Mouse (Mus musculus) forebrain, embryonic 11.5 days (tissue): ENCODE data around the gene Fbxw10. TPM values are rescaled to one million over a fixed set of nuclear protein-coding genes. Genes with fewer than 3 reads are reported as not detected.

Source experiments
- ATAC-seq: fragments of 200-750 bp; cut with Nextera tagmentation; replicated peaks from 2 replicates; pipeline ENCODE4 v1.8.0; 2017; ENCODE audit warnings: moderate TSS enrichment; ENCODE audit not compliant: low FRiP score
- DNase-seq: peaks from one replicate; pipeline ENCODE4 v3.0.0-alpha.2; 2017; ENCODE audit warnings: low spot score
- H3K27ac ChIP-seq: fragments of 300-500 bp; sonication (generic); 2 replicates; pipeline ENCODE4 v1.5.1; 2014; ENCODE audit warnings: low read depth, low read length
- H3K27me3 ChIP-seq: fragments of 300-500 bp; sonication (generic); 2 replicates; pipeline ENCODE4 v1.6.1; 2014; ENCODE audit warnings: mild to moderate bottlenecking, low read length, mixed read lengths; ENCODE audit not compliant: control insufficient read depth, insufficient read depth
- H3K36me3 ChIP-seq: fragments of 300-500 bp; sonication (generic); 2 replicates; pipeline ENCODE4 v1.6.1; 2014; ENCODE audit warnings: mild to moderate bottlenecking, low read length, moderate library complexity, mixed read lengths; ENCODE audit not compliant: control insufficient read depth, insufficient read depth
- H3K4me1 ChIP-seq: fragments of 300-500 bp; sonication (generic); replicated peaks from 2 replicates; pipeline ENCODE4 v1.6.1; 2014; ENCODE audit warnings: low read length, mixed read lengths; ENCODE audit not compliant: control insufficient read depth, insufficient read depth
- H3K4me2 ChIP-seq: fragments of 300-500 bp; sonication (generic); 2 replicates; pipeline ENCODE4 v1.6.1; 2014; ENCODE audit warnings: low read depth, mild to moderate bottlenecking, low read length, moderate library complexity, mixed read lengths; ENCODE audit not compliant: severe bottlenecking
- H3K4me3 ChIP-seq: fragments of 300-500 bp; sonication (generic); 2 replicates; pipeline ENCODE4 v1.5.1; 2014; ENCODE audit warnings: low read depth, low read length
- H3K9ac ChIP-seq: fragments of 300-500 bp; sonication (generic); 2 replicates; pipeline ENCODE4 v1.6.1; 2014; ENCODE audit warnings: low read length
- H3K9me3 ChIP-seq: fragments of 300-500 bp; sonication (generic); 2 replicates; pipeline ENCODE4 v1.6.1; 2016; ENCODE audit warnings: low read length, mixed read lengths; ENCODE audit not compliant: control insufficient read depth
- WGBS: fragments of 180-500 bp; shearing (Covaris S2); extraction: QIAGEN DNeasy Blood & Tissue Kit; methylation state at CpG from one replicate; pipeline ENCODE4 v1.1.7; 2014; 5-methylcytosine and 5-hydroxymethylcytosine counted together
- polyA plus RNA-seq: library from polyadenylated mRNA; unstranded; fragments of >200 nt; fragmentation: Nextera tagmentation; extraction: Ambion mirVana; gene quantifications from 2 replicates; pipeline ENCODE4 v1.2.1, GENCODE M21; 2014

Fbxw10 gene
- polyA plus RNA-seq, 1 experiment from 2014 or later: 0.59 TPM

GRCm38 (mm10) chr11:62816591-62816990 lies 30.3 kb upstream of the Fbxw10 start:
- Histone ChIP-seq H3K4me1 (peaks cover 10% of the 10 kb centered on the region; the same call in 1 of the 2 replicates), H3K36me3 (no peaks in the 10 kb centered on the region), H3K9me3 (no peaks in the 10 kb centered on the region), H3K27ac (no peak overlapping the region), H3K27me3 (no peaks in the 10 kb centered on the region), H3K9ac (no peak overlapping the region), H3K4me3 (no peak overlapping the region), H3K4me2 (no peak overlapping the region)
- no peak for ATAC-seq
- no peak for DNase-seq
- WGBS: 84% methylated on average over 6 of the region's 6 CpGs

GRCm38 (mm10) chr11:62819059-62819686 lies 27.7 kb upstream of the Fbxw10 start:
- Histone ChIP-seq H3K9me3 (no peaks in the 10 kb centered on the region), H3K27me3 (no peaks in the 10 kb centered on the region), H3K4me3 (no peak overlapping the region), H3K9ac (no peak overlapping the region), H3K36me3 (no peaks in the 10 kb centered on the region), H3K4me1 (peaks cover 10% of the 10 kb centered on the region; the same call in 1 of the 2 replicates), H3K4me2 (no peak overlapping the region), H3K27ac (no peak overlapping the region)
- no peak for DNase-seq
- no peak for ATAC-seq
- 90% methylated on average over 8 of the region's 8 CpGs for WGBS

DNA sequence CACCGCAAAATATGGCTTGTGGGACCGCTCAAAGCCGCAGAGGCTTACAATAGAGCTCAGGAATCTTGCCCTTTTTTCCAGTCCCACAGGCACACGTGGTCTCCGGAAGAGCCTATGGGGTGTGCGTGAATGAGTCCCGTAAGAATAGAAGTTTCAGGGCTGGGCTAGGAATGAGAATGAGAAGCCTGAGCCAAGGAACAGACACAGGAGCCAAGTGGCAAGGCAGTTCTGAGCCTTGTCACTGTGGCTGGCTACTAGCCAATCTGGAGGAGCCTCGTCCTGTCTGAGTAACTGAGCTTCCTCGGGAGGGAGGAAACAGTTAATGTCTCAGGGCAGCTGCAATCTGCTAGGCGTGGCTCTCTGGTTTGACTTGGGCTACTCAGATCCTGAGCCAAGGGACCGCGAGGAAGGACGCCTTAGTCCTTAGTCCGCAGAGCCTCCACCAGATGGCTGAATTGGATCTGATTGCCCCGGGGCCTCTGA lies 26.8 kb upstream of the Fbxw10 start, which contains the start of gene Trim16:
Gene Trim16, plus strand, starts transcription at position 173 of the 483 bp plus-strand sequence.
- Histone ChIP-seq H3K4me1 (peaks cover 10% of the 10 kb centered on the region; the same call in 1 of the 2 replicates), H3K27ac (no peak within 1 kb of the TSS), H3K9me3 (no peaks in the 10 kb centered on the region), H3K27me3 (no peaks in the 10 kb centered on the region), H3K36me3 (no peaks in the 10 kb centered on the region), H3K9ac (peak within 1 kb of the TSS; percentile 35), H3K4me2 (peak within 1 kb of the TSS; percentile 53), H3K4me3 (peak within 1 kb of the TSS; percentile 22)
- 14% methylated on average over 15 of the region's 15 CpGs for WGBS
- DNase-seq: peak; percentile 58
- peak; percentile 55; the same call in 1 of the 2 replicates for ATAC-seq

DNA sequence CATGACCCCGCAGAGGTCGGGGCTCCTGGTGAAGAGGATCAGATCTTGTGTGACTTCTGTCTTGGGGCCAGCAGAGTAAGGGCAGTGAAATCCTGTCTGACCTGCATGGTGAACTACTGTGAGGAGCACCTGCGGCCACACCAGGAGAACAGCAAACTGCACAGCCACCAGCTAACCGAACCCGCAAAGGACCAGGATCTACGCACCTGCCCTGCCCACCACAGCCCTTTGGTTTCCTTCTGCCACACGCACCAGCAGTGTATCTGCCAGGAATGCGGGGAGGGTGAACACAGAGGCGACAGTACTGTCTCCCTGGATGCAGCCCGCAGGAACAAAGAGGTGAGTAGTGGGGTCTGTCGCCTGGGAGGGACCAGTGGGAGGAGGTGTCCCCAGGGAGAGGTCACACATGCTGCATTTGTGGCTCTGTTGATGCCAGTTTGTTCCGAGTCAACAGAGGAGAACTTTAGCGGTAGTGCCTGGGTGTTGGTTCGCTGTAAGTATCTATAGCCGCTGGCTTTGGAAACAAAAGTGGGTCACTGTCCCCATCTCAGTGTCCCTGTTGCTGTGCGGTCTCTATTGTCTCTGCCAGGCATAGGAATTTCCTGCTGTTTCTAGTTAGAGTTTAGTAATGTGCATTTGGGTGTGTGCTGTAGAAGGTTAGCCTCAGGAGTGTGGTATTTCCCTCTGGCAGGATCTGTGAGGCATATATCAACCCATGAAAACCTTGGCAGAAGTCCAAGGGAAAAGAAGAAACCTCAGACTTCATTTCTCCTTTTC lies 26.0 kb upstream of the Fbxw10 start:
- Histone ChIP-seq H3K4me2 (peak overlapping the region; percentile 53), H3K4me3 (peak overlapping the region; percentile 22), H3K4me1 (peaks cover 10% of the 10 kb centered on the region; the same call in 1 of the 2 replicates), H3K36me3 (no peaks in the 10 kb centered on the region), H3K9me3 (no peaks in the 10 kb centered on the region), H3K27me3 (no peaks in the 10 kb centered on the region), H3K9ac (peak overlapping the region; percentile 35), H3K27ac (no peak overlapping the region)
- peak; percentile 53 for DNase-seq
- ATAC-seq: 0 out of 2 replicates have a peak, but pooled peaks have one; percentile 21
- 25% methylated on average over 16 of the region's 16 CpGs for WGBS

DNA sequence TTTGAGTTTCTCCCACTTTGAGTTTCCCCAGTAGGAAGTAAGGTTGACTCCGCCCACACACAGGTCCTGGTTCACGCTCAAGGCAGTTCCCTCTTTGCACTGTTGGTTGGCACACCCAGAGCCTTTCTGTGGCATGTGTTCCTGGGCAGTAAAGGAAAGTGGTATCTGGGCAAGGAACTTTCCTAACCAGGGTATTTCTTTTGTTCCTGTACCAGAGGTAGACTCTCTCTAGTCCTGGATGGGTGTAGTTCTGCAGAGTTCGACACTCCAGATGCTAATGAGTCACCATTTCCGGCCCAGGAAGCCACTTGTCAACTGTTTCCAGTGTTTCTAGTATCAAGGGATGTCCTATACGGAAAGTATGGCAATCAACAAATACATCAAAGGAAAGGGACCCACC lies 25.0 kb upstream of the Fbxw10 start:
- no peak for ATAC-seq
- WGBS: 76% methylated on average over 5 of the region's 5 CpGs

GRCm38 (mm10) chr11:62824211-62824610 lies 22.7 kb upstream of the Fbxw10 start:
- Histone ChIP-seq H3K4me1 (peaks cover 10% of the 10 kb centered on the region; the same call in 1 of the 2 replicates), H3K36me3 (no peaks in the 10 kb centered on the region), H3K4me3 (no peak overlapping the region), H3K9ac (no peak overlapping the region), H3K4me2 (no peak overlapping the region), H3K27me3 (no peaks in the 10 kb centered on the region), H3K9me3 (no peaks in the 10 kb centered on the region), H3K27ac (no peak overlapping the region)
- WGBS: 81% methylated on average over 7 of the region's 7 CpGs
- ATAC-seq (no peak), DNase-seq (no peak)

More for the DNA sequence above, 25.0 kb upstream of the Fbxw10 start:
- Histone ChIP-seq H3K27me3 (no peaks in the 10 kb centered on the region), H3K4me1 (peaks cover 10% of the 10 kb centered on the region; the same call in 1 of the 2 replicates), H3K4me2 (no peak overlapping the region), H3K27ac (no peak overlapping the region), H3K9me3 (no peaks in the 10 kb centered on the region), H3K36me3 (no peaks in the 10 kb centered on the region), H3K4me3 (no peak overlapping the region), H3K9ac (no peak overlapping the region)
- no peak for DNase-seq

- peaks cover 6% of the 10 kb centered on the region; the same call in 1 of the 2 replicates for H3K4me1 ChIP-seq
- H3K27ac ChIP-seq: no peak overlapping the region
- H3K4me2 ChIP-seq: no peak overlapping the region
- H3K4me3 ChIP-seq: no peak overlapping the region
- ATAC-seq (no peak), DNase-seq (no peak)
- no peak overlapping the region for H3K9ac ChIP-seq
- WGBS: 86% methylated on average over 9 of the region's 9 CpGs
- H3K9me3 ChIP-seq: no peaks in the 10 kb centered on the region
- H3K36me3 ChIP-seq: no peaks in the 10 kb centered on the region
- no peaks in the 10 kb centered on the region for H3K27me3 ChIP-seq
These were observed 21.4 kb upstream of the Fbxw10 start for GRCm38 (mm10) chr11:62825222-62826105.

- H3K36me3 ChIP-seq: no peaks in the 10 kb centered on the region
- no peaks in the 10 kb centered on the region for H3K9me3 ChIP-seq
- H3K9ac ChIP-seq: no peak overlapping the region
- no peaks in the 10 kb centered on the region for H3K27me3 ChIP-seq
- WGBS: 85% methylated on average over 6 of the region's 6 CpGs
- no peak overlapping the region for H3K27ac ChIP-seq
- H3K4me2 ChIP-seq: no peak overlapping the region
- ATAC-seq: no peak
- H3K4me1 ChIP-seq: no peaks in the 10 kb centered on the region
- no peak overlapping the region for H3K4me3 ChIP-seq
- DNase-seq: no peak
These were observed 20.6 kb upstream of the Fbxw10 start for GRCm38 (mm10) chr11:62826106-62826733.
